Mouse (Mus musculus) left cerebral cortex, postnatal 14 days (tissue): Measurements from ENCODE around the gene Ppp2r5d. TPM values are rescaled to one million over a fixed set of nuclear protein-coding genes. Genes with fewer than 3 reads are reported as not detected.
A peak's percentile ranks its signal among the peaks of the same experiment; 100 is the strongest.

Experiments used
- DNase-seq, 2 experiments: peaks; one replicate each; pipeline ENCODE4 v3.0.0; 2021 to 2022; ENCODE audit warnings: low spot score in 2 of 2, mixed read lengths in 1 of 2
- intact Hi-C: fragments of 180-260 bp; cut with DNase I; formaldehyde crosslinking; loops from one replicate; pipeline ENCODE4 v1.15.1; 2025
- total RNA-seq, 2 experiments: library from RNA; stranded (reverse); gene quantifications; 2 replicates each; pipeline ENCODE4 v1.2.3; 2021

Ppp2r5d gene
- total RNA-seq, 2 experiments from 2014 or later = 85.4 to 90.8 TPM

DNA sequence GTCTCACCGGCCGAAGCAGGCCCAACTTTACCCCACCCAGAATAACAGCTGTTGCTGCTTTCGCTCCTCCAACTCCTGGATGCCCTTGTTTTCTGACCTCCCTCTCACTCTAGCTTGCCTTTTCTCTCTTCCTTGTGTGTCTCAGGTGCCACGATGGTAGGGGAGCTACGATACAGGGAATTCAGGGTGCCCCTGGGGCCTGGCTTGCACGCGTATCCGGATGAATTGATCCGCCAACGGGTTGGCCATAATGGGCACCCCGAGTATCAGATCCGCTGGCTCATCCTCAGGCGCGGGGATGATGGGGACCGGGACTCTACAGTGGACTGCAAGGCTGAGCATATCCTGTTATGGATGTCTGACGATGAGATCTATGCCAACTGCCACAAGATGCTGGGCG, 53.6 kb downstream of the Ppp2r5d start:
- DNase-seq = no peak
- intact Hi-C loops = no loop called here

DNA sequence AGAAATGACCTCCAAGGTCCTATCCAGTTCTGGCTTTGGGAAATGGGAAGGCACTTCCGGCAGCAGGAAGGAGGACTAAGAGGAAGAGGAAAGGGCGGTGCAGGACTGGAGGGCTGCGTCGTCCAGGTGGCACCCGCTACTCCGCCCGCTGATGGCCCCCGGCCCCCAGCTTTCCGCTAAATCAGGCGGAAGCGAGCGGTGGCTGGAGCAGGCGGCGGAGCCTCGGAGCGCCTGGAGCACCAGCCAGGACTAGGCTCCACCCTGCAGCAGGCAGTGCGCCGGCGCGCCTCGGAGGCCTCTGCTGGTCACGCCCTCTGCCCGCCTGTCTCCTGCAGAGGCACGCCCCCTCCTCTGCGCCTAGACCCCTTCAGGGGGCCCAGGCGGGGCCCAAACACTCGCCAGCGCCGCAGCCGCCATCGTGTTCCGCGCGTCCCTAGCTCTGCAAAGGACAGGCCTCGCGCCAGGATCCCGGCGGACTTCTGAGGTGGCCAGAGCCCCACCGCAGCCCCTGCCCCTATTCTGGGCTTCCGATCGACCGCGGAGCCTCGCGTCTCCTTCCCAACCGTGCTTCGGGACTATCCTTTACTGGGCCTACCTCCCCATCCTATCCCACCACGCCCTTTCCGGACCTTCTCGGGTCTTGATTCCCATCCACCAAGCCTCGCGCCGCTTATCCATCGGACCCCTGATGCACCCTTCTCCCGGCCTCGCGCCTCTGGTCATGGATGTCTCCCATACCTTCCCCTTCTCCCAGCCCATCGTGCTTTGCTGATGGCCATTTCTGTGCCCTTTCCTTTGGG, 54.5 kb downstream of the Ppp2r5d start, which contains the start of gene Cul7:
Cul7 (plus strand) TSS at position 106 of the 800 bp plus-strand sequence.
- intact Hi-C loops = no loop called here
- peak; percentile 91 to 92 for DNase-seq

DNA sequence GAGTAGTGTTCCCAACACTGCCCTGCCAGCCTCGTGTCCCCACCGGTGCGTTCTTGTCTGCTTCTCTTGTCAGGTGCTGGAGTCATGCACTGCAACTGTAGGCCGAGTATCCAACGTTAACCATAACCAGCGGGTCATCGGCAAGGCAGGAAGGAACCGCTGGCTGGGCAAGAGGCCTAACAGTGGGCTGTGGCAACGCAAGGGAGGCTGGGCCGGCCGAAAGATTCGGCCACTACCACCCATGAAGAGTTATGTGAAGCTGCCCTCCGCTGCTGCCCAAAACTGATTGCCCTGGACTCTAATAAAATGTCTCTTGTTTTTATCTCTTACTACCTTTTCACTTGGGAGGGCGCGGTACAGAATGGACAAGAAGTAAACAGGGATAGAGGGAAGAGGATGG, 55.1 kb downstream of the Ppp2r5d start:
- intact Hi-C loops = loop anchor here (5.0 kb wide), 1 partner anchor 103 kb away; the partner anchor contains the start of gene Cul9

DNA sequence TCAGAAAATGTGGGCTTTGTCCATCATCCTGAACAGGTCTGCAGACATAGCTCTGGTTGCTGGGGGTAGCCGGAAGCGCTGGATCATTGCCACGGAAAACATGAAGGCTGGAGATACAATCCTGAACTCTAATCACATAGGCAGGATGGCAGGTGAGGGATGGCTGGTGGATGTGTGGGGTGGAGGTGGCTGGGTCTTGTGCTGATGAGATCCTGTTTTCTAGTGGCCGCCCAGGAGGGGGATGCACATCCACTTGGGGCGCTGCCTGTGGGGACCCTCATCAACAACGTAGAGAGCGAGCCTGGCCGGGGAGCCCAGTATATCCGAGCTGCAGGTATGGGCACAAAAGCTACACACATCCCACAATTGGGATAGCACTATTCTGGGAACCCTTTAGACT, 56.5 kb downstream of the Ppp2r5d start:
- no peak for DNase-seq
- intact Hi-C loops = loop anchor here (5.0 kb wide), 1 partner anchor 101 kb away; the partner anchor contains the start of gene Cul9

More for the DNA sequence above, 55.1 kb downstream of the Ppp2r5d start:
- DNase-seq = no peak

GRCm38 (mm10) chr17:46647279-46647678, 57.6 kb downstream of the Ppp2r5d start:
- intact Hi-C loops = loop anchor here (5.0 kb wide), 1 partner anchor 100 kb away; the partner anchor contains the start of gene Cul9
- no peak for DNase-seq

- intact Hi-C loops = loop anchor here (5.0 kb wide), 1 partner anchor 99 kb away; the partner anchor contains the start of gene Cul9
Observed at GRCm38 (mm10) chr17:46646322-46646662, 58.6 kb downstream of the Ppp2r5d start.

DNA sequence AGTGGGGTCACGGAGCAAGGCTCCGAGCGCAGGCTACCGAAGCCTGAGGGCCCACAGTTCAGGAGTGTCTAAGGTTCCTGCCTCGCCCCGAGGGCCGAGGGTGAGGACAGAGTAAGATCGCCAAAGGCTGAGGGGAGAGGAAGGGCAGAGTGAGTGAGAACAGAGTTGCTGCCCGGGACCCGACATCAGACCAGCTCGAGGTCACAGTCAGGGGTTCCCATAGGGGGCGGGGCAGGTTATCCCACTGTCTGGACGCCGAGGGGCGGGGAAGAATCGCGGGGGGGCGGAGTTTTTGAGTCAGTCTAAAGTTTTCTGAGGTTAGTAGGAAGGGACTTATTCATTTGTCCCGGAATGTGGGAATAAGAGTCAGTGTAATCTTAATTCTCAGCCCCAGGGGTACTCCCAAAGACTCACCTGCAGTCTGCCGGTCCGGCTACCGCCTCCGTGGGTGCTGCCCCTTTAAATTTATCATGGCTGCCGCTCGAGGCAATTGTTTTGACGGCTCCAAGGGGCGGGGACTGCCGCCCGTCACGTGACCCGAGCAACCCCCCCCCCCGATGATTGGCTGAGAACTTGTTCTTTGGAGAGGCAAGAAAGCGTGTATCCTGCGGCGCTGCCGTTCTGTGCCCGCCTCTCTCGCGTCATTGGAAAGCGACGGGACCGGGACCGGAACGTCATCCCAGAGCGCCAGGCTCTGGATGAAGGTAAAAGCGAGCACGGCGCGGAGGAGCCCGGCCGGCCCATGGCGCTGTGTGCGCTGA, 59.2 kb downstream of the Ppp2r5d start, which contains the start of the genes Klc4 and Mrpl2:
Klc4 (minus strand) TSS at position 462 of the 761 bp plus-strand sequence.
Mrpl2 (plus strand) TSS at position 669 of the 761 bp plus-strand sequence.
- intact Hi-C loops = loop anchor here (5.0 kb wide), 1 partner anchor 98 kb away; the partner anchor contains the start of gene Cul9
- DNase-seq = peak; percentile 99 to 100

More at GRCm38 (mm10) chr17:46646322-46646662, 58.6 kb downstream of the Ppp2r5d start:
- DNase-seq = no peak

GRCm38 (mm10) chr17:46644916-46645475, 59.9 kb downstream of the Ppp2r5d start:
- no peak for DNase-seq
- intact Hi-C loops = loop anchor here (5.0 kb wide), 1 partner anchor 98 kb away; the partner anchor contains the start of gene Cul9

DNA sequence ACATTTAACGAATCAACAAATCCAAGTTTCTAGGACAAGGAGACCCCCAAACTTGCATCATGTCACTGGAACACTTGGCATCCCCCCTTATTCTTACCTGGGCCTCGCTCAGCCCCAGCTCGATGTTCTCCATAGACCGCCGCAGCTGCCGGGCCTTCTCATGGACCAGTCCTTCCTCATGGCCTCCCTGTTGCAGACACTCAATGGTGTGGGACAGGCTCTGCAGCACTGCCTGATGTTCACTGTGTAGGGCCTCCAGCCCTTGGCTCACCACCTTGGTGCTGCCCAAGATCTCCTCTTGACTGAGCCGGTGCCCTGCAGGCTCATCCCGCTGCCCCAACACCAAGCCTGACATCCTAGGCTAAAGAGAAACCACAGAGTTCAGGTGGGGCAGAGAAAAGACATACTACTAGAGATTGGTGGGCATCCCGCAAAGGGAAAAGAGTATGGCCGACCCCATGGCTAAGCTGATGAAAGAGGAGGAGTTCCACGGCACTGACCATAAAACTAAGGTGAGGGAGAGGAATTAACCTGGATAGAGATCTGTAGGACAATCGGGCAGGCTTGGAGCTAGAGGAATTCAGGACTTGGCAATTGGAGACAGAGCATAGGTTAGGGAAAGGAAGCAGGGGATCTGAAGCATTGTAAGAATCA, 60.6 kb downstream of the Ppp2r5d start:
- DNase-seq = no peak
- intact Hi-C loops = no loop called here

DNA sequence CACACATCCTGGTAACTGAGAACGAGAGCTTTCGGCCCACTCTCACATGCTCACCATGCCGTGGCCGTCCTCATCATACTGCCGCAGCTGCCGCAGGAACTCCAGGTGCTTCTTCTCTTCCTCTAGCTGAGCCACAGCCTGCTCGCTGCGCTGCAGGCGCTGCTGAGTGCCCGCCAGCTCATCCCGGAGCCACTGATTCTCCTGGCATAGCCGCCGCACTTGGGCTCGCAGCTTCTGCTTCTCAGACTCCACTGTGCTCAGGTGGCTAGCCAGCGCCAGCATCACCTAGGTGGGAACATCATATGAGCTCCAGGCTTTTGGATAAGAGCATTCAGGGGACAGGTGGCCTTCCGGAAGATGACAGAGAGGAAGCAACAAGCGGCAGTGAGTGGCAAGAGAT, 62.9 kb downstream of the Ppp2r5d start:
- no peak for DNase-seq
- intact Hi-C loops = no loop called here

GRCm38 (mm10) chr17:46639929-46640328, 65.0 kb downstream of the Ppp2r5d start:
- intact Hi-C loops = loop anchor here (5.0 kb wide), 1 partner anchor 113 kb away; no protein-coding TSS in a partner anchor
- no peak for DNase-seq

GRCm38 (mm10) chr17:46636831-46637523, 67.9 kb downstream of the Ppp2r5d start:
- intact Hi-C loops = loop anchor here (5.0 kb wide), 1 partner anchor 110 kb away; no protein-coding TSS in a partner anchor

More at GRCm38 (mm10) chr17:46636831-46637523, 67.9 kb downstream of the Ppp2r5d start:
- DNase-seq = peak; percentile 79 to 89

Other genes starting within 250 kb of the Ppp2r5d start
- 100 to 1,000 TPM; 135 to 142 TPM for gene Ttbk1, start 217.4 kb downstream of the Ppp2r5d start, total RNA-seq
- gene Dnph1, start 208.4 kb downstream of the Ppp2r5d start, total RNA-seq = 1 to 10 TPM; 5.2 to 5.3 TPM
- gene Cul9, start 158.7 kb downstream of the Ppp2r5d start, total RNA-seq = 10 to 100 TPM; 49.3 to 50.8 TPM
- 10 to 100 TPM; 52.0 to 65.9 TPM for gene Srf, start 148.9 kb downstream of the Ppp2r5d start, total RNA-seq
- gene Ptk7, start 75.6 kb downstream of the Ppp2r5d start, total RNA-seq = 10 to 100 TPM; 13.8 to 13.9 TPM
- 10 to 100 TPM; 15.8 to 16.5 TPM for gene Klc4, start 59.1 kb downstream of the Ppp2r5d start, total RNA-seq
- 10 to 100 TPM; 45.6 to 54.2 TPM for gene Mrpl2, start 58.9 kb downstream of the Ppp2r5d start, total RNA-seq
- gene Cul7, start 54.8 kb downstream of the Ppp2r5d start, total RNA-seq = 10 to 100 TPM; 30.2 to 33.4 TPM
- gene Rrp36, start 30.8 kb downstream of the Ppp2r5d start, total RNA-seq = 10 to 100 TPM; 14.1 to 15.7 TPM
- gene Mea1, start 26.3 kb downstream of the Ppp2r5d start, total RNA-seq = 100 to 1,000 TPM; 105 to 120 TPM
- gene Klhdc3, start 24.2 kb downstream of the Ppp2r5d start, total RNA-seq = 100 to 1,000 TPM; 200 to 204 TPM
- gene Pex6, start 6.4 kb upstream of the Ppp2r5d start, total RNA-seq = 10 to 100 TPM; 37.6 to 38.1 TPM
- under 1 TPM; 0.57 TPM for gene Gnmt, start 24.1 kb upstream of the Ppp2r5d start, total RNA-seq
- gene Cnpy3, start 47.1 kb upstream of the Ppp2r5d start, total RNA-seq = 10 to 100 TPM; 53.4 to 54.5 TPM
- not detected for gene Ptcra, start 58.6 kb upstream of the Ppp2r5d start, total RNA-seq
- gene 2310039H08Rik, start 67.5 kb upstream of the Ppp2r5d start, total RNA-seq = 1 to 10 TPM; 9.5 to 9.6 TPM
- gene Rpl7l1, start 77.6 kb upstream of the Ppp2r5d start, total RNA-seq = 10 to 100 TPM; 49.1 to 49.6 TPM
- 10 to 100 TPM; 39.9 to 42.7 TPM for gene Bicral, start 153.4 kb upstream of the Ppp2r5d start, total RNA-seq
- gene Tbcc, start 185.6 kb upstream of the Ppp2r5d start, total RNA-seq = 10 to 100 TPM; 33.1 to 39.8 TPM
- not detected for gene Prph2, start 205.3 kb upstream of the Ppp2r5d start, total RNA-seq